Mouse (Mus musculus) bone marrow macrophage, adult 2 months (primary cell): ENCODE measurements around the gene Rbx1. TPM values are rescaled to one million over a fixed set of nuclear protein-coding genes. Genes with fewer than 3 reads are reported as not detected.
"Not testable (repeated sequence)": the region's sequence is repeated elsewhere in the genome, so short reads cannot be mapped to it uniquely, and the experiment has no call there.

ENCODE experiments used
- H3K27ac ChIP-seq: 2 replicates; pipeline ENCODE4 v1.5.1; 2012; ENCODE audit warnings: low read depth, low read length; ENCODE audit not compliant: insufficient read depth
- H3K4me1 ChIP-seq: 2 replicates; pipeline ENCODE4 v1.6.1; 2012; ENCODE audit warnings: low read length; ENCODE audit not compliant: control insufficient read depth, insufficient read depth
- H3K4me3 ChIP-seq: 2 replicates; pipeline ENCODE4 v1.5.1; 2012; ENCODE audit warnings: mild to moderate bottlenecking, low read length, moderate library complexity; ENCODE audit not compliant: insufficient read depth
- CTCF ChIP-seq: IDR thresholded peaks from 2 replicates; pipeline ENCODE4 v1.5.1; 2012; ENCODE audit warnings: low read depth, mild to moderate bottlenecking, low read length, moderate library complexity
- POLR2A ChIP-seq: IDR thresholded peaks from 2 replicates; pipeline ENCODE4 v1.6.1; 2012; ENCODE audit warnings: mild to moderate bottlenecking, low read depth, low read length, borderline replicate concordance
- polyA plus RNA-seq: library from polyadenylated mRNA; stranded (reverse); fragments of >200 nt; gene quantifications from 2 replicates; pipeline ENCODE4 v1.2.4, GENCODE M21; 2012; ENCODE audit not compliant: missing spikeins, insufficient read depth, insufficient read length

Rbx1 gene
- polyA plus RNA-seq, 1 experiment = 113 TPM

DNA sequence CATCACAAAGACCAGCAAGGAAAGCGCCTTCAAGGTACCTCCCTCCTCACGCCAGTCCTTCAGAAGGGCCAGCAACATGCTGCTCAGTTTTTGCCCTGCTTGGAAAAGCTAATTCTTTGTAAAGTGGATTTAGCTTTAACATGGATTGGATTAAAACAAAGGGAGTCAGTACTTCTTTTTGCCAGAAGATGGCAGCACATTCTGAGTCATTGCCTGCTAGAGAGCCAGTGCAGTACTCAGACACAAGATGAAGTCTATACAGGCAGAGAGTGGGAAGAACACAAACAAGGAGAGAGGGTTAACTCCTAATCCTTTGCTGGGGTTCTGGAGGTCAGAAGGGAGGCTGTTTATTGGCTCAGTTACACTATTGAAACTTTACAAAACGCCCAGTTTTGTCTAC, 17.6 kb upstream of the Rbx1 start:
- H3K4me3 ChIP-seq = no peak overlapping the region
- H3K4me1 ChIP-seq = no peaks in the 10 kb centered on the region
- H3K27ac ChIP-seq = no peak overlapping the region
- TF ChIP-seq CTCF (no peak), POLR2A (no peak)

GRCm38 (mm10) chr15:81461523-81461922, 4.6 kb upstream of the Rbx1 start:
- peaks cover 7% of the 10 kb centered on the region for H3K4me1 ChIP-seq
- no peak overlapping the region for H3K4me3 ChIP-seq
- TF ChIP-seq POLR2A (no peak), CTCF (no peak)
- H3K27ac ChIP-seq = no peak overlapping the region

GRCm38 (mm10) chr15:81465016-81465660, 958 bp upstream of the Rbx1 start:
- H3K27ac ChIP-seq = peak overlapping the region; percentile 90
- no peak for TF ChIP-seq CTCF
- H3K4me3 ChIP-seq = peak overlapping the region; percentile 71
- H3K4me1 ChIP-seq = peaks cover 12% of the 10 kb centered on the region

- Histone ChIP-seq H3K27ac (peak overlapping the region; percentile 60), H3K4me3 (peak overlapping the region; percentile 88), H3K4me1 (peaks cover 12% of the 10 kb centered on the region)
- no peak for TF ChIP-seq CTCF
- no peak for TF ChIP-seq POLR2A
Observed at GRCm38 (mm10) chr15:81466738-81467113, 630 bp downstream of the Rbx1 start.

DNA sequence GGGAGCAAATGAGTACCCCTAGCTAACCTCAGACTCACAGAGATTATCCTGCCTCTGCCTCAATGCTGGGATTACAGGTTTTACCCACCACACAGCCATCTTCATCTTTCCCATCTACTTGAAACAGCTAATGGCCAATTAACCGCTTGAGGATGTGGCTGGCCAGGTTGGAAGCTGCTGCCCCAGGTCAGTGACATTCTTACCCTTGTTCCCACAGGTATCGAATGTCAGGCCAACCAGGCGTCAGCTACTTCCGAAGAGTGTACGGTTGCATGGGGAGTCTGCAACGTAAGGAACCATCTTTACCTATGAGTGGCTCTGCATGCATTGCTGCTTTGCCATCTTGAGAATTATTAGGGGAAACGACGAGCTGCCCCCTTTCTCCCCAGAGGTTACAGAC, 4.6 kb downstream of the Rbx1 start:
- Histone ChIP-seq H3K4me1 (peaks cover 5% of the 10 kb centered on the region), H3K27ac (no peak overlapping the region), H3K4me3 (no peak overlapping the region)
- no peak for TF ChIP-seq POLR2A
- TF ChIP-seq CTCF = no peak

- no peak for TF ChIP-seq POLR2A
- TF ChIP-seq CTCF = no peak
- Histone ChIP-seq H3K4me1 (peaks cover 5% of the 10 kb centered on the region), H3K4me3 (no peak overlapping the region)
Observed at GRCm38 (mm10) chr15:81472256-81472655, 6.2 kb downstream of the Rbx1 start.

DNA sequence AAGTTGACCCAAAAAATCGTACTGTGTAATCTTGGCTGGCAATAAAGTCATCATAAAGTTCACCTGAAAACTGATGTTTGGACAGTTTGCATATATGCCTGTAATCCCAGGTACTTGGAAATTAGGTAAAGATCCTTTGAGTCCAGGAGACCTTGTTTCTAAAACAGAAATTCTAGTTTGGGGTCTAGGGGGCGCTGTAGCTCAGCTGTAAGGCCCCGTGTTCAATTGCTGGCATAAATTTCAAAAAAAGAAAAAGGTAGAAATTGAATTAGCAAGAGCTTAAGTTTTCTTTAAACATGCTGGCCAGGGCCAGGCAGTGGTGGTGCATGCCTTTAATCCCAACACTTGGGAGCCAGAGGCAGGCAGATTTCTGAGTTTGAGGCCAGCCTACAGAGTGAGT, 9.6 kb downstream of the Rbx1 start:
- no peak overlapping the region for H3K4me3 ChIP-seq
- H3K27ac ChIP-seq = no peak overlapping the region
- TF ChIP-seq POLR2A (no peak), CTCF (peak; percentile 30; the same call in 1 of the 2 replicates)
- no peaks in the 10 kb centered on the region for H3K4me1 ChIP-seq

More at GRCm38 (mm10) chr15:81472256-81472655, 6.2 kb downstream of the Rbx1 start:
- no peak overlapping the region for H3K27ac ChIP-seq

GRCm38 (mm10) chr15:81476597-81476996, 10.5 kb downstream of the Rbx1 start:
- H3K4me1 ChIP-seq = peaks cover 5% of the 10 kb centered on the region
- TF ChIP-seq POLR2A = no peak
- no peak for TF ChIP-seq CTCF
- no peak overlapping the region for H3K27ac ChIP-seq
- H3K4me3 ChIP-seq = no peak overlapping the region

GRCm38 (mm10) chr15:81479446-81480213, 13.5 kb downstream of the Rbx1 start:
- H3K4me3 ChIP-seq = no peak overlapping the region
- no peak for TF ChIP-seq CTCF
- TF ChIP-seq POLR2A = no peak
- H3K4me1 ChIP-seq = peaks cover 9% of the 10 kb centered on the region
- H3K27ac ChIP-seq = no peak overlapping the region

- not testable (repeated sequence) for H3K4me1 ChIP-seq, H3K4me3 ChIP-seq, H3K27ac ChIP-seq
Observed at GRCm38 (mm10) chr15:81480284-81480683, 14.2 kb downstream of the Rbx1 start.

- TF ChIP-seq CTCF (no peak), POLR2A (no peak)
- Histone ChIP-seq H3K4me1 (peaks cover 9% of the 10 kb centered on the region), H3K4me3 (peak overlapping the region; percentile 56), H3K27ac (no peak overlapping the region)
Observed at GRCm38 (mm10) chr15:81480977-81481379, 14.9 kb downstream of the Rbx1 start.
